Mouse (Mus musculus) left cerebral cortex, postnatal 10 days (tissue): Measurements from ENCODE around the gene Wdr26. TPM values are rescaled to one million over a fixed set of nuclear protein-coding genes. Genes with fewer than 3 reads are reported as not detected.

Source experiments
- DNase-seq, 2 experiments: peaks; one replicate each; pipeline ENCODE4 v3.0.0; 2021 to 2022; ENCODE audit warnings: low spot score in 2 of 2, mixed read lengths in 1 of 2; ENCODE audit errors: extremely low spot score in 1 of 2
- intact Hi-C: fragments of 180-260 bp; cut with DNase I; formaldehyde crosslinking; loops from one replicate; pipeline ENCODE4 v1.15.1; 2025
- total RNA-seq, 2 experiments: library from RNA; stranded (reverse); gene quantifications; 2 replicates each; pipeline ENCODE4 v1.2.3; 2021

Gene Wdr26
- total RNA-seq, 2 experiments from 2014 or later = 126 to 131 TPM

- intact Hi-C loops = no loop called here
- DNase-seq = peak in 1 of 2 experiments; percentile 70
Observed at GRCm38 (mm10) chr1:181210601-181211402, 999 bp downstream of the Wdr26 start.

DNA sequence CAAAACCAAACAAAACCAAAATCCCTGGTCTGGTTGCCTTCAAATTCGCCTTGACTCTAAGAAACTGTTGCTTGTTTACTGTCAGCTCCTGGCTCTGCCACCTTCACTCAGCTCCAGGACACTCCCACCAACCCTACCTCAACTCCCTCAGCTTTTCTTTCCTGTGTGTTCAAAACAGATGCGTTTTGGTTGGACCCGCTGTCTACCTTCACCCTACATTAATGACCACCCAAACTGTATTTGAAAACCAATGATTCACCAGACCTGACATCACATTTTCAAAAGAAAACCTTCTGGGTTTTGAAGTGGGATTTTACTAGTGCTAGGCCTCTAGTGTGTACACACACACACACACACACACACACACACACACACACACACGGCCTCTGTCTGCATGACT, 1.7 kb downstream of the Wdr26 start:
- intact Hi-C loops = no loop called here
- DNase-seq = no peak

GRCm38 (mm10) chr1:181199446-181199845, 12.4 kb downstream of the Wdr26 start:
- intact Hi-C loops = loop anchor here (5.0 kb wide), 1 partner anchor 72 kb away; no protein-coding TSS in a partner anchor
- no peak for DNase-seq

DNA sequence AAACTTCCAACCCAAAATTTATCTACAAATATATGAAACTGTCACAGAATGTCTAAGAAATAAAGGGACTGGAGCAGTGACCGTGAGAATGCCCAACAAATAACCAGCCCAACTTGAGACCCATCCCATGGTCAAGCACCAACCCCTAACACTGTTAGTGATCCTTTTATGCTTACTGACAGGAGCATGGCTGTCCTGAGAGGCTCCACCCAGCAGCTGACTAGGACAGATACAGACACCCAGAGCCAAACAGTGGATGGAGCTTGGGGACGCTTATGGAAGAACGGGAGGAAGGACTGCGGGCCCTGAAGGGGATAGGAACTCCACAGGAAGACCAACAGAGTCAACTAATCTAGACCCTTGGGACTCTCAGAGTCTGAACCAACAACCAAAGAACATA, 22.9 kb downstream of the Wdr26 start:
- intact Hi-C loops = no loop called here
- DNase-seq = no peak

DNA sequence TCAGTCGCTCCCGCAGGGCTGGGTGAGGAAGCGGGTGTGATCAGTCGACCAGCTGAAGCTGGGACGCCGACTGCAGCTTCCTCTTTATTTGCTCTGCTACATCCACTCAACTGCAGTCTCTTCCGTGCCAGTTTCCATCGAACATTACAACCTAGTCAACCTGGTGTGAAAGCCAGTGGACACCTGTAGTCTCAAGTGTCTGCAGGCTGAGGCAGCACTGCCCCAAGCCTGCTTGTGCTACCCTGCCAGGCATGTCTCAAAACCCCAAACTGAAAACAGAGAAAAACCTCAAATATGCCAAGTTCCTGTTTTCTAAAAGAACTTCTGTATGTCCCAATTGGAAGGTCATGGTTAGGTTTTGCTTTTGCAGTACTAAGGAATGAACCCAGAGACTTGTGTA, 41.6 kb downstream of the Wdr26 start:
- intact Hi-C loops = no loop called here
- no peak for DNase-seq

GRCm38 (mm10) chr1:181168377-181168776, 43.4 kb downstream of the Wdr26 start:
- intact Hi-C loops = no loop called here

DNA sequence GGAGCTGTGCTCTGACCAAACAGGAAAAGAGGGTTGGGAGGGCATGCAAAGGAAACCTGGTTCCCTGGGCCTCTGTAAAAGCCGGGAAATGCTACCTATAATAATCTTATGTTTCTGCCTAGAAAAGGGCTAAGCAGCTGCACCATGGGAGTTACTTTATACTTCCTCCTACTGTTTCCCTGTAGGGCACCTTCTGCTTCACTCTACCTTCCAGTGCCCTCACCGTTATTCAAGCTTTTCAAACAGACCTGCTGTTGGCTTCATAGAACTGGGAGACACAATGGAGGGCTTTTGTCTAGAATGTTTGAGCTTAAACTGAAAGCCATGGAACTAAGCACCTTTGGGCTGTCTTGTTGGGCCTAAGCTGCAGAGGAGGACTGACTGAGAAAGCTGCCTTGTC, 44.0 kb downstream of the Wdr26 start:
- no peak for DNase-seq
- intact Hi-C loops = no loop called here

More at GRCm38 (mm10) chr1:181168377-181168776, 43.4 kb downstream of the Wdr26 start:
- no peak for DNase-seq

DNA sequence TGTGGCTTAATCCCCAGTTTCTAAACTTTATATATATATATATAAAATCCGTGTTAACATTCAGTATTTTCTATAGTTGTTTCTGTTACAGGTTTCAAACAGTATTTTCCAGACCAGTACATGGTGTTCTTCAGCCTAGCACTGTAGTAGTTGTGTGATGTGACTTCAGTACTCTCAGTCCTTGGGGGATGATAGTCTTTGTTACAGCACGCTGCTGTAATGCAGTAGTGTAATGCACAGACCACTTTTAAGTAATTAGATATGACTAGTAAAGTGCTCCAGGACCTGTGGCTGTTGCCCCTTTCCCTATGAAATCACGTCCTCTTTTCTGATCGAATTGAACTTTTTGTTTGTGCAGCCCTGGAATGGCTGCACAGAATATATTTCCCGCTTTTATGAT, 60.3 kb downstream of the Wdr26 start:
- intact Hi-C loops = no loop called here
- no peak for DNase-seq

DNA sequence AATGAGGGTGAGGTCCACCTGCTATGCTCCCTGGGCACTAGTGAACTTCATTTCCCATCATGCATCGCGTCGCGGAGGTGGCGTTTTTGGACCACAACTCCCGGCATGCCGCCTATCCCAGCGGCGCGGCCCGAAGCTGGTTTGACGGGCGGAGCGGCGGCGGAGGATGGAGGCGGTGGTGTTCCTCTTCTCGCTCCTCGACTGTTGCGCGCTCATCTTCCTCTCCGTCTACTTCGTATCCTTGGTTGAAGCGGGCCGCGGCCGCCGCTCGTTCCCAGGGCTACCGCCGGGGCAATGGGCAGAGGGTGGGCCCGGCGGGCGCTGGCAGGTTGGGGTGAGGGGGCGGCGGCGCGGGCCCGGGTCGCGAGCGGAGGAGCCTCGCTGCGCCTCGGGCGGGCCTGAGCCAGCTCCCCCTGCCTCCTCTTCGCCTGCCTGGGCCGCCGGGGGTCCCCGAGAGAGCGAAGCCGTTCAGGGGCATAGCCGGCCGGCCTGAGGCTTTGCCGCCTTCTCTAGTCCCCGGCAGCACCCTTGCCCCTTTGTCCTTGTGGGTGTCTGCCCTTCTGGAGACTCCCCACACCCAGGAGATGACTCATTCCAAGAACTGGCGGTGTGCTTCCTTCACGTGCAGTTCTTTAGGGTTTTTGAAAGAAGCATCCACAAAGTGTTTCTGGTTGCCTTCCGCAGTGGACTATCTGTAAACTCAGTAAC, 60.8 kb downstream of the Wdr26 start:
- intact Hi-C loops = no loop called here
- DNase-seq = peak; percentile 90 to 94

GRCm38 (mm10) chr1:181150431-181150826, 61.4 kb downstream of the Wdr26 start:
- DNase-seq = no peak
- intact Hi-C loops = no loop called here

DNA sequence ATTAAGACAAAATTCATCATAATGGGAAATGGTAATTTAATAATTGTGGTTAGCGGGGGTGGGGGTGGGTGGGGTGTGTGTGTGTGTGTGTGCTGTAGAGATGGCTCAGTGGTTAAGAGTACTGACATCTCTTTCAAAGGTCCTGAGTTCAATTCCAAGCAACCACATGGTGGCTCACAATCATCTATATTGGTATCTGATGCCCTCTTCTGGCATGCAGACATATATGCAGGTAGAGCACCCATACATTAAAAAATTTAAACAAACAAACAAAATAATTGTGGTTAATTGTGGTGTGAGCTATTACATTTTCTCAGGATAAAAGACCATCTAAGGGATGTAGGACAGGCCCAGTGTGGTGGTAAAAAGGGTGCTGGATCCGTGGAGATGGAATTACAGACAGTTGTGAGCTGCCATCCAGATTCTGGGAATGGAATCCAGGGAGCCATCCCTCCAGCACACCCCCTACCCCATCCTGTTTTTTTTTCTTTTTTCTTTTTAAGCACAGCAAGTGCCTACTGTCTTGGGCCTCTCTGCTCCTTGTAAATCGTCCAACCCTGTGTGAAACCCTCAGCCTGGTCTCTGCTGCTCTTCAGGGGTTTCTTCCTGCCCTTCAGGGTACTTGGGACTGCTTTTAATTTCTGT, 62.3 kb downstream of the Wdr26 start:
- intact Hi-C loops = no loop called here
- no peak for DNase-seq

GRCm38 (mm10) chr1:181148540-181148939, 63.3 kb downstream of the Wdr26 start:
- intact Hi-C loops = no loop called here
- no peak for DNase-seq

DNA sequence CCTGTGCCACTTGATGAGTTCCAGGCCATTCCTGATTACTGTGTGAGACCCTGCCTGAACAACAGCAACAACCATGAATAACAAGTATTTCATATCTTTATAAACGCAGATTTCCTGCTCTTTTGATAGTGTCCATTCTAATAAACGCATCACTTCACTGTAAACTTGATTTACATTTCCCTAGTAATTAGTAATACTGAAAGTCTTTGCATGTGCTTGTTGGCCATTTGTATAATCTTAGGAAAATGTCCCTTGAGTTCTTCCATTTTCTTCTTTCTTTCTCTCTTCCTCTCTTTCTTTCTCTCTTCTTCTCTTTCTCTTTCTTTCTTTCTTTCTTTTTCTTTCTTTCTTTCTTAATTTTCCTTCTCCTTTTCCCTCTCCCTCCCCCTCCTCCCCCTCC, 65.6 kb downstream of the Wdr26 start:
- DNase-seq = no peak
- intact Hi-C loops = no loop called here

DNA sequence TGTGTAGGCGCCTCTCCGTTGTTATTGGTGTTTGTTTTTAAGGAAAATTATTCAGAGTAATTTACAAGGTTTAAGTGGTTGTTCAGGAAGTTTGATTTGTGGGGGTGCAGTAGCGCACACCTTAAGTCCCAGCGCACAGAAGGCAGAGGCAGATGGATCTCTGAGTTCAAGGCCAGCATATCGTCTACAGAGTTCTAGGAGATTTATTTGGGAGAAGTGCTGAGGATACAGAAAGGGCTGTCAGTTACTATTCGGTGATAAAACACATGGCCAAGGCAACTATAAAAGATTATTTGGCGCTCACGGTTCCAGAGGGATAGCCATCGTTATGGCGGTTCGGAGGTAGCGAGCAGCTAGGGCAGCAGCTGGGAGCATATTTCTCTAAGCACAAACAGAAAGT, 66.8 kb downstream of the Wdr26 start:
- DNase-seq = no peak
- intact Hi-C loops = no loop called here

DNA sequence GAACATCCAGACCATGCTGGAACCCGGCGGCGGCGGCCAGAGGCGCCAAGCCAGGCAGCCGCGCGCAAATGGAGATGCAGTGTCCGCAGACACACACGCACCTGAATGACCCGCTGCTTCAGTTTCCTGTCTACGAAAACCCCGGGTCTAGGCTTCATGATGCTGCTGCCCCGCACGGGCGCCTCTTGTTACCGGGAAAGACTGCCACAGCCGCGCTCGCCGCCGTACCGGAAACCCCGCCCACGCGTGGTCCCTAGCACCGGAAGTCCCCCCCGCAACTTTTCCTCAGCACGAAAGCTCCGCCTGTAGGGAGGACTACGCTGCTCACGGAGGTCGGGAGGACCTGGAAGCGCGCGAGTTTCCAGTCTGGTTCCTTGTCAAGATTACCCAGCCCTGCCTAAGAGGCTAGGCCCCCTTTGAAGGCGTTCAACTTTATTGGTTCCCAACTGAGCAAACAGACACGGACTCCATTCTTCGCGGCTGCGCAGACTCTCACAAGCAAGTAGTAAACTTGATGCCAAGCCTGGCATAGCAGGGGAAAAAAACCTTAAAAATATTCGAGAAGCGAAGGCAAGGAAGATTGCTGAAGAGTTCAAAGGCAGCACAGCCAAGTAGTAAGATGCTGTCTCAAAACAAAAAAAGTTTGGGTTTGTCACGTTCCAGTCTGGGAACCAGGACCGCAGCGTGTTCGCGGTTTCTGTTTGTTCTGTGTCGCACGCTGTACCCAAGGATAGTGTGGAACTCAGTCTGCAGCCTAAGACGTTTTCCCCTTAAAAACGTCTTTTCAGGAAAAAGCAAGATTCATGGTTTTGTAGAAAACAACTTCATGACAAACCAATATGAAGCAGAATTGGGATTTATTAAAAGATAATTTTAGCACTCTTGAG, 67.6 kb downstream of the Wdr26 start, which contains the start of the genes Nvl and Cnih4:
Nvl (minus strand) TSS at position 255 of the 887 bp plus-strand sequence.
Cnih4 (plus strand) TSS at position 744 of the 887 bp plus-strand sequence.
- intact Hi-C loops = no loop called here
- peak; percentile 92 to 96 for DNase-seq

- DNase-seq = no peak
- intact Hi-C loops = no loop called here
Observed at GRCm38 (mm10) chr1:181143609-181143949, 68.2 kb downstream of the Wdr26 start.

DNA sequence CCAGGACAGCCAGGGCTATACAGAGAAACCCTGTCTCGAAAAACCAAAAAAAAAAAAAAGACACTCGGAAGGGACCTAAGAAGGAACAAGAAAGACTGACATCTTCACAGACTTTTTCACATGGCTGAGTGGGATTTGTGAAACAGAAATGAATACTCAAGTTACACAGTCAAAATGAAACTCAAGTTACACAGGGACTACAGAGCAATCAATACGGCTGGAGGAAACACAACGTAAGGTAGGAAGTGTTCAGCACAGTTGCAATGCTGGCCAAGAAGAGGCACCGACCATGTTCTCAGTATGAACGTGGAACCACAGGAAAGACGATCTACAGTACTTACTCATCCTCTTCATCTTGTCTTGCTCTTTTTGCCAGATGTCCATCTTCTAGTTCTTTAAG, 73.1 kb downstream of the Wdr26 start:
- intact Hi-C loops = loop anchor here (10.0 kb wide), 1 partner anchor 274 kb away; no protein-coding TSS in a partner anchor
- no peak for DNase-seq

- DNase-seq = no peak
- intact Hi-C loops = loop anchor here (5.0 to 10.0 kb wide), 2 partner anchors 45 to 267 kb away; no protein-coding TSS in a partner anchor
Observed at GRCm38 (mm10) chr1:181131915-181132314, 79.9 kb downstream of the Wdr26 start.

DNA sequence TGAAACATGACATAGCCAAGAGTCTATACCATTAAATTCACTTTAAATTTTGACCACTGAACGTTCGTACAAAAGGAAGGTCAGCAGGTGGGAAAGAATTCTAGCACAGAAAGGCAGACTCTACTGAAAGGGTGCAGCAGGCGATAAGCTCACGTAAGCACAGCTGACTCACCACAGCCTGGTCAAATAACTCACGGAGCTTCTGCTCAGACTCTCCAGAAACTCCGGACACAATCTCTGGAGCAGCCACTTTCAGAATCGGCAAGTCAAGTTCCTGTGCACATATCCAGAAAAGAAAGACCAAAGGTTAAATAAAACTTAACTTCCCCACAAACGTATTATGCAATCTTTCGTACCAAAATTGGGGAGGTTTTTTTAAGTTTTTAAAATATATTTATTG, 85.0 kb downstream of the Wdr26 start:
- DNase-seq = no peak
- intact Hi-C loops = loop anchor here (5.0 kb wide), 1 partner anchor 71 kb away; no protein-coding TSS in a partner anchor
